Mouse (Mus musculus): ENCODE measurements at regions not wholly inside any gene's neighbourhood (a gene's known extent, or its start where the extent isn't known, plus 50 kb on each side); places are given as distances from the start of the nearest gene placed in this dataset.

GRCm38 (mm10) chr4:35325300-35325699 lies 99.3 kb upstream of the C9orf72 start:
- no peak for TF ChIP-seq CTCF (IDR thresholded peaks at IDR 0.05; ENCODE audit: low read depth)
- no peak for TF ChIP-seq EP300 (IDR thresholded peaks at IDR 0.05; ENCODE audit: low read depth)
